Mouse (Mus musculus) bone marrow, adult 2 months (tissue): ENCODE data around the gene Sp7.

Experiments used
- CTCF ChIP-seq: fragments of 200-500 bp; IDR thresholded peaks from 2 replicates; pipeline ENCODE4 v1.5.1; 2011; ENCODE audit warnings: low read length, control low read depth; ENCODE audit not compliant: control insufficient read depth, insufficient read depth
- POLR2A ChIP-seq: fragments of 200-500 bp; IDR thresholded peaks from 2 replicates; pipeline ENCODE4 v1.6.1; 2011; ENCODE audit warnings: low read depth, mild to moderate bottlenecking, control low read depth, low read length, borderline replicate concordance; ENCODE audit not compliant: control insufficient read depth

DNA sequence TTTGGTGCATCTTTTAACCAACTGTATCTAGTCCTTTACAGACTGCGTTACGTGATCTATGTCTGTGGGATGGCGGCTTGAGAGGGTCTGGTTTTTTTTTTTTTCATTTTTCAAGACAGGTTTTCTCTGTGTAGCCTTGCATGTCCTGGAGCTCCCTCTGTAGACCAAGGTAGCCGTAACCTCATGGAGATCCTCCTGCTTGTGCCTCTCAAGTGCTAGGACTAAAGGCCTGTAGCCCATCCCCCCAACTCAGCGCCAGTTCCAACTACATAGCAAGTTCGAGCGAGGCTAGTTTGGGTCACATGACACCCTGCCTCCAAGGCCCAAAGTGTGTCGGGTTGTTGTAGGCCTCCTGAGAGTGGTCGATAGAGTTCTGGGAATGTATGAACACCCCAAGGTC, 58.3 kb downstream of the Sp7 start:
- no peak for TF ChIP-seq CTCF
- TF ChIP-seq POLR2A: no peak
